Mouse (Mus musculus): ENCODE data around the gene Greb1.

GRCm38 (mm10) chr12:16834701-16835100 is 34.0 kb upstream of the Greb1 start:
- TF ChIP-seq CTCF (IDR thresholded peaks at IDR 0.05; ENCODE audit: extremely low read depth, insufficient read depth, insufficient read length, insufficient replicate concordance) (no peak), POLR2A (IDR thresholded peaks at IDR 0.05; ENCODE audit: low read depth, low read length) (no peak)

All from spleen, adult 2 months (tissue).